Mouse (Mus musculus): ENCODE results near the gene Cdkn2d. TPM values are rescaled to one million over a fixed set of nuclear protein-coding genes. Genes with fewer than 3 reads are reported as not detected.
A peak's percentile ranks its signal among the peaks of the same experiment; 100 is the strongest.

The Cdkn2d gene
- polyA plus RNA-seq, 1 experiment = 34.7 TPM

DNA sequence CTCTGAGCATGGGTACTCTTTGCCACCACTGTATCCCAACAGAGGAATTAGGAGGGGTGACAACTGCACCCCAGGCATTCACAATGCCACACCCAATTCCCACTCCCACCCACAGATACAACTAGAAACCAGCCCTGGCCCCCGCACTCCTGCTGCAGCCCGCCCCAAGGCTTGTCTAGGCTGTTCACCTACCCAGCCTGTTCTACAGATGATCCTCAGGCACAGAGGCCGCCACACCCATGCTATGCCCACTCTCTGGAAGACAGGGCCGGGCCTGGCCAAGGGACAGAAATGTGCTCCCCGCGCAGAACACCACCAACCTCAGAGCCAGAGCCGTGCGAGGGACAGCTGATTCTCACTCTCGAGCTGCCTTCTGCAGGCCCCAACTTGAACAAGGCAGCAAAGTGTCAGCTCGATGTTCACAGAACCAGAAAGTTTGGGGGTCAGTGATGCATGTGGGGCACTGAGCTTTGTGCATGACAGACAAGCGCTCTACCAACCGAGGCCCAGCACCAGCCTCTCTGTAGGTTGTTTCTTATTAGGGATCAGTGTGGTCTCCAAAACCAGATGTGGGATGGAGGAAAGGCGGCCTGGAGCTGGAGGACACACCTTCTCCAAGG, 40.0 kb downstream of the Cdkn2d start:
- 59% methylated on average over 13 of the region's 13 CpGs for WGBS
- H3K4me1 ChIP-seq (ENCODE audit: control insufficient read depth, insufficient read depth, low read length) = no peaks in the 10 kb centered on the region

DNA sequence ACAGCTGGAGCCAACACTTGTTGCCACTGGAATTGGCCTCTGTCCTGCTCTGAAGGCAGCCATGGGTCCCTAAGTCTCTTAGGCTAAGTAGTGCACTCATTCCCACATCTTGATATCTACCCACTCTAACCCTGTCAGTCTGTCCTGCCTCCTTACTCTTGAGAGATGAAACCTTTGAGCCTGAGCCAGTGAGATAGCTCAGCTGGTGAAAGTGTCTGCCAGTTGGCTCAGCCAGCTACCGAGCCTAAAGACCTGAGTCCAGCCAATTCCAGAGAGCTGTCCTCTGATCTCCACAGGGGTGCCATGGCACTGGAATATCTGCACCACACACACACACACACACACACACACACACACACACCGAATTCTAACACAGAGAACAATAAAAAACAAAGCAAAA, 40.7 kb downstream of the Cdkn2d start:
- TF ChIP-seq POLR2A (IDR thresholded peaks at IDR 0.05; ENCODE audit: borderline replicate concordance, extremely low read depth, low read depth, low read length) (no peak), CTCF (IDR thresholded peaks at IDR 0.05; ENCODE audit: insufficient read depth, low read length) (no peak)
- DNase-seq = no peak

More for the DNA sequence above, 40.0 kb downstream of the Cdkn2d start:
- TF ChIP-seq POLR2A (IDR thresholded peaks at IDR 0.05; ENCODE audit: borderline replicate concordance, extremely low read depth, low read depth, low read length) (no peak), CTCF (IDR thresholded peaks at IDR 0.05; ENCODE audit: insufficient read depth, low read length) (no peak)
- H3K4me3 ChIP-seq (replicated peaks; ENCODE audit: extremely low read depth, low read depth, low read length) = no peak overlapping the region
- DNase-seq = no peak

DNA sequence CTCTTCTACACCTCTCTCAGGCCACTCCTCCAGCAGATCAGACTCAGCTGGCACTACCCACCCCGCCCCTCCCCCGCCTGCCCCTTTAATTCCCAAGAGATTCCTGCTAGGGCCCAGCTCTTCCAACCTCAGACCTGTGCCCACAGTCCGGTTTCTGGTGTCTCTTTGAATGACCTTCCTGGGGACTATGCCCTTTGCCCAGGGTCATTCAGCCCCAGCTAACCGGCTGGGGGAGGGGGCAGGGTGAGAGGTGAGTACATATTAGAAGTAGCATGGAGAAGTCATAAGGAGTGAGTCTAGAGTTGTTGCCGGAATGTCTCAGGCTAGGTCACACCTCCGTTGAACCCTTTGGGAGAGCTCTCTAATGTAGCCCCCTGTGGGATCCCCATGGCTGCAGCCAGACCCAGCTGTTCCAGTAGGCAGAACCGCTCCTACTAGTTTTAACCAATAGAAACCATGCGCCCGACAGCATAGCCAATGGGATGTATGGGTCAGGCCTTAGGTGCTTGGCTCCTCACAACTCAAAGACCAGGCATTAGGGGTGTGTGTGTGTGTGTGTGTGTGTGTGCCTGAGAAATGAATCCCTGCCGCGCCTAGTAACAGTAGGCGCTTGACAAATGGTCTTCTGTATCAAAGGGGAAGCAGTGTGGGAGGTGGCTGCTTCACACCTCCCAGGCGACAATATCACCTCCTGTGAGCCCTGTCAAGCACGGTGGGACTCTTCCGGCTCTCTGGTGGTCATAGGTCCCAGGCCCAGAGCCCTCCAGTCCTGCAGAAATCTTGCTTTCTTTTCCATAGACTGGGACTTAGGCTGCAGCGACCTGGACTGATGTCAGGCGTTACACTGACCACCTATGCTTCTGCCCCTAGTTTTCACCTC, 41.3 kb downstream of the Cdkn2d start:
- TF ChIP-seq CTCF (IDR thresholded peaks at IDR 0.05; ENCODE audit: insufficient read depth, low read length) (no peak), POLR2A (IDR thresholded peaks at IDR 0.05; ENCODE audit: borderline replicate concordance, extremely low read depth, low read depth, low read length) (no peak)
- Histone ChIP-seq H3K4me1 (ENCODE audit: control insufficient read depth, insufficient read depth, low read length) (no peaks in the 10 kb centered on the region), H3K4me3 (replicated peaks; ENCODE audit: extremely low read depth, low read depth, low read length) (no peak overlapping the region)
- 31% methylated on average over 17 of the region's 17 CpGs for WGBS
- DNase-seq = no peak

More for the DNA sequence above, 40.7 kb downstream of the Cdkn2d start:
- no peaks in the 10 kb centered on the region for H3K4me1 ChIP-seq (ENCODE audit: control insufficient read depth, insufficient read depth, low read length)
- 60% methylated on average over 2 of the region's 2 CpGs for WGBS
- no peak overlapping the region for H3K4me3 ChIP-seq (replicated peaks; ENCODE audit: extremely low read depth, low read depth, low read length)

DNA sequence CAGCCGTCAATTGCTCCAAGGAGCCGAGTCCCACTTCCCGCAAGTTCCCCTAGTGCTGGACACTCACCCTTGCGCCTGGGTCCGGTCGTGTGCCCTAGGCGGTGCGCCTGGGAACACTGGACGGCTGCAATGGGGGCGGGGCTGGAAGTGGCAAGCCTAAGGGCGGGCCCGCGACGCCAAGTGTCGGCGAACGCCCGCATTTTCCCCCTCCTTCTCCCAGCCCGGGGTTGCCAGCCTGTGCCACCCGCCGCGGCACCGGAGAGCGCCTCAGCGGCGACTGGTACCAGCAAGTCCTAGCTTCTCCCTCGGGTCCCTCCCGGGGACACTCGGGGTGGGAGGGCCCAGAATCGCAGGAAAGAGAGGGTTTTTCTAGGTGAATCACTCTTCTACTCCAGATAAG, 42.9 kb downstream of the Cdkn2d start, which contains the start of gene S1pr5:
S1pr5 (minus strand) TSS at position 118 of the 400 bp plus-strand sequence.
- H3K4me3 ChIP-seq (replicated peaks; ENCODE audit: extremely low read depth, low read depth, low read length) = no peak within 1 kb of the TSS
- H3K4me1 ChIP-seq (ENCODE audit: control insufficient read depth, insufficient read depth, low read length) = peaks cover 6% of the 10 kb centered on the region; the same call in 1 of the 2 replicates
- no peak for TF ChIP-seq CTCF (IDR thresholded peaks at IDR 0.05; ENCODE audit: insufficient read depth, low read length)
- TF ChIP-seq POLR2A (IDR thresholded peaks at IDR 0.05; ENCODE audit: borderline replicate concordance, extremely low read depth, low read depth, low read length) = no peak
- DNase-seq = peak; percentile 42
- 4% methylated on average over 30 of the region's 30 CpGs for WGBS

DNA sequence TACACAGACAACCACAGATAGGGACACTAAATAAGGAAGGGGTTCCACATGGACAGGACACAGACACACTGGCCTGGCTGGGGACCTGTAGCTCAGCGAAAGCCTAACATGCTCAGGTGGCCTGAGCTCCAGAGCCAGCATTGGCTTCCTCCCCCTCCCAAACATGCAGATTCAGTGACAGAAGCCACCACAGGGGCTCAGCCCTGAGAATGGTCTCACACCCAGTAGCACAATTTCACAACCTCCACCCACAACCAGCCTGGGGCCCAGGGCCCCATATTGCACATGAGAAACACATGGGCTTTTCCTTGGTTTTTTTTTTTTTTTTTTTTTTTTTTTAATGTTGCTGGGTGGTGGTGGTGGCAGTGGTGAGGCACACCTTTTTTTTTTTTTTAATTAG, 44.9 kb downstream of the Cdkn2d start:
- WGBS = 95% methylated on average over 1 of the region's 1 CpGs
- Histone ChIP-seq H3K4me3 (replicated peaks; ENCODE audit: extremely low read depth, low read depth, low read length) (no peak overlapping the region), H3K4me1 (ENCODE audit: control insufficient read depth, insufficient read depth, low read length) (peaks cover 6% of the 10 kb centered on the region; the same call in 1 of the 2 replicates)
- no peak for TF ChIP-seq CTCF (IDR thresholded peaks at IDR 0.05; ENCODE audit: insufficient read depth, low read length)
- no peak for TF ChIP-seq POLR2A (IDR thresholded peaks at IDR 0.05; ENCODE audit: borderline replicate concordance, extremely low read depth, low read depth, low read length)
- no peak for DNase-seq

DNA sequence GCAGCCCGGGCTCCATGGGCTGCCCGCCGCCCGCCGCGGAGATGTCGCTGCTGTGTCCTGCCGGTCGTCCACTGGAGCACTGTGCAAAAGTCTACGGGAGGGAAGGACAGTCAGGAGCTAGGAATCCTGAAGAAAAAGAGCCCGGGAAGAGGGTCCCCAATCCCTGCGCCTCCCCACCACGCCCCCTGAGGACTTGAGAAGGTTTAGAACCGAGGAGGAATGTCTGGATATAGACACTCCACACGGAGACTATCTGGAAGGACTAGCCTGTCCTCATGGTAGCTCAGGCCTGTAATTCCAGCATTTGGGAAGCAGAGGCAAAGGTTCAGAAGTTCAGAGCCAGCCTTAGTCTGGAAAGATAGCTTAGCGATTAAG, 46.1 kb downstream of the Cdkn2d start:
- Histone ChIP-seq H3K4me1 (ENCODE audit: control insufficient read depth, insufficient read depth, low read length) (peaks cover 6% of the 10 kb centered on the region; the same call in 1 of the 2 replicates), H3K4me3 (replicated peaks; ENCODE audit: extremely low read depth, low read depth, low read length) (no peak overlapping the region)
- TF ChIP-seq CTCF (IDR thresholded peaks at IDR 0.05; ENCODE audit: insufficient read depth, low read length) = no peak
- TF ChIP-seq POLR2A (IDR thresholded peaks at IDR 0.05; ENCODE audit: borderline replicate concordance, extremely low read depth, low read depth, low read length) = no peak
- WGBS = 5% methylated on average over 16 of the region's 16 CpGs
- no peak for DNase-seq

DNA sequence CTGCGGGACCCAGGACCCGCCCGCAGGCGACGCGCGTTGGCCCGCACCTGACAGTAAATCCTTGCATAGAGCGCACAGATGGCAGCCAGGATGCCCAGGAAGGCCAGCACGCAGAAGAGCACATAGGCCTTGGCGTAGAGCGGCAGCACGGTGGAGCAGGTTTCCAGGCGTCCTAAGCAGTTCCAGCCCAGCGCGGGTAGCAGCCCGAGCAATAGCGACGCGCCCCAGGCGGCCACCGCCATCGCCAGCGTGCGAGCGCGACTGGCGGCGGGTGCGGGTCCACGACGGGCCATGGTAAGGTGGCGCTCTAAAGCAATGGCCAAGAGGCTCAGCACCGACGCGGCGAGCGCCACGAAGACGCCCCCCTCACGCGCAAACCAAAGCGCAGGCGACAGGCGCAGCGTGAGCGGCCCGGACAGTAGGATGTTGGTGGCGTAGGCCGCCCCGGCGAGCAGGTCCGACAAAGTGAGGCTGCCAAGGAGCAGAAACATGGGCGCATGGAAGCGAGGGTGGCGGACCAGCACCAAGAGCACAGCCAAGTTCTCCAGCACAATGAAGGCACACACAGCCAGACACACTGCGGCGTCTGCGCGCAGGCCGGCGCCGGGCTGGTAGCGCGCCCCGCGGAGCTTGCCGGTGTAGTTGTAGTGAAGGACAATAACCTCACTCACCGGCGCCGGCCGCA, 46.6 kb downstream of the Cdkn2d start:
- 3% methylated on average over 71 of the region's 72 CpGs for WGBS
- TF ChIP-seq POLR2A (IDR thresholded peaks at IDR 0.05; ENCODE audit: borderline replicate concordance, extremely low read depth, low read depth, low read length) = no peak
- no peak for TF ChIP-seq CTCF (IDR thresholded peaks at IDR 0.05; ENCODE audit: insufficient read depth, low read length)
- H3K4me1 ChIP-seq (ENCODE audit: control insufficient read depth, insufficient read depth, low read length) = peaks cover 6% of the 10 kb centered on the region; the same call in 1 of the 2 replicates
- peak overlapping the region; percentile 19 for H3K4me3 ChIP-seq (replicated peaks; ENCODE audit: extremely low read depth, low read depth, low read length)
- DNase-seq = no peak

DNA sequence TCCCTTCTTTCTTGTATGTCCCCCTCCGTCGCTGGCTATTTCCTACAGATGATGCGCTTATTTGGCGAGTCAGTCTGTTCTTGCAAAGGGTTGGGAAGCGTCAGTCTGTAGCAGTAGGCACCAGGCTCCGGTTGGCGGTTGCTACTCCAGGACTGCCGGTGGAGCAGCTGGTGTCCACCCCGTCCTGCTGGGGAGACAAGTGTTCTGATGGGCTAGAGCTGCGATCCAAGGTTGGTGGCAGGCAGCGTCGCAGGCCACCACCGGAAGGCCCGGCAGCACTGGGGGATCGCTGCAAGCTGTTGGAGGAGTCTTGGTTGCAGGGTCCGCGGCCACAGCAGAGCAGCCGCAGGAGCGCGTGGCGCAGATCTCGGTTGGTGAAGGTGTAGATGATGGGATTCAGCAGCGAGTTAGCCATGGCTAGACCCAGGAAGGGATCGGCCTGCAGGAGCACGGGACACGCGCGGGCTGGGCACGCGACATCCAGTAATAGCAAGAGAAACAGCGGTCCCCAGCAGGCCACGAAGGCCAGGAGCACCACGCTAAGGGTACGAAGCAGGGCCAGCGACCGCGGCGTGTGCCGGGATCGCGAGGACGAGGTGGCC, 47.3 kb downstream of the Cdkn2d start:
- no peak for DNase-seq
- no peak for TF ChIP-seq CTCF (IDR thresholded peaks at IDR 0.05; ENCODE audit: insufficient read depth, low read length)
- TF ChIP-seq POLR2A (IDR thresholded peaks at IDR 0.05; ENCODE audit: borderline replicate concordance, extremely low read depth, low read depth, low read length) = no peak
- Histone ChIP-seq H3K4me3 (replicated peaks; ENCODE audit: extremely low read depth, low read depth, low read length) (no peak overlapping the region), H3K4me1 (ENCODE audit: control insufficient read depth, insufficient read depth, low read length) (peaks cover 6% of the 10 kb centered on the region; the same call in 1 of the 2 replicates)
- WGBS = 11% methylated on average over 42 of the region's 42 CpGs

DNA sequence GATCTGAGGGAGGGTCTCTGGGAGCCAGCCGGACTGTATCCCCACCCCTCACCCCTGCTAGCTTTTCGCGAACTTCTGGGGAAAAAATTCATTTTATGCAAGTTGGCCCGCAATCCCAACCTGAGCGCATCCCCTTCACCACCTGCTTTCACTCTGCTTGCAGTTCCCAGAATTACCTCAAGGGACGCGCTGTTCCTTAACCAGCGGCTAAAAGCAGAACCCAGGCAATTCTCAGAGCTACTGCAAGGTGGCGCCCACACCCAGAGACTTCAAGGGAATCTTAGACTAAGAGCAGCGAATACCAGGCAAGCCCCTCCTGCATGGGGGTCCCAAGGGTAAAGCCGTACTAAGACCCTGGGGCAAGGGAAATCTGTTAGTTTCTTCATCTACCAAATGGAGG, 49.9 kb downstream of the Cdkn2d start:
- 5% methylated on average over 11 of the region's 11 CpGs for whole genome bisulfite sequencing
- no peak for TF ChIP-seq POLR2A (IDR thresholded peaks at IDR 0.05; ENCODE audit: borderline replicate concordance, extremely low read depth, low read depth, low read length)
- peak; percentile 98 for TF ChIP-seq CTCF (IDR thresholded peaks at IDR 0.05; ENCODE audit: insufficient read depth, low read length)
- peak; percentile 76 for DNase-seq
- H3K4me1 ChIP-seq (ENCODE audit: control insufficient read depth, insufficient read depth, low read length) = peaks cover 17% of the 10 kb centered on the region
- H3K4me3 ChIP-seq (replicated peaks; ENCODE audit: extremely low read depth, low read depth, low read length) = no peak overlapping the region

Data from lung, adult 2 months (tissue).